7 mouse cellular contexts compared by ENCODE assay signal in the genomic region with DNA sequence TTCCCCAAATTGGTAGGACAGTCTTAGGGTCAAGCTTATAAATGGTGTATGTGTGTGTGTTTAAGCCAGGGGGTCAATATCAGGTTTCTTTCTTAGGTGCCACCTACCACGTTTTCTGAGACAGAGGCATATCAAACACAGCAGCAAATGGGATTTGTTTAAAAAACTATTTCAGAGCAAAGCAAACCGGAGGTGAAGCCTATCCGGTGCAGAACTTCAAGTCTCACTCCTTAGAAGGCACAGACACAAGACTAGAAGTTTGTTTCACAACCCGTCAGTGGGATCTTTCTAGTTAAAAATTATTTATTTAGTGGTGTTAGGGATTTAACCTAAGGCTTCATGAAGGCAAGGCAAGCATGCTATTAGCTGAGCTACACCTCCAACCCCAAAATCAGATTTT. TPM values are rescaled to one million over a fixed set of nuclear protein-coding genes. Genes with fewer than 3 reads are reported as not detected.
A peak's percentile ranks its signal among the peaks of the same experiment; 100 is the strongest.
DNase-seq lines count a peak whose midpoint lies in the region; ATAC-seq and TF ChIP-seq lines count a peak whose summit lies in the region.

No protein-coding gene starts in this region.

- H3K4me1 ChIP-seq in lung, postnatal 0 days (ENCODE audit: insufficient read depth, low read depth, low read length) = no peaks in the 10 kb centered on the region
- H3K4me1 ChIP-seq in forebrain, embryonic 10.5 days = peaks cover 22% of the 10 kb centered on the region
- H3K4me1 ChIP-seq in limb, embryonic 12.5 days (replicated peaks) = no peaks in the 10 kb centered on the region; the same call in 1 of the 2 replicates
- H3K4me1 ChIP-seq in stomach, embryonic 14.5 days (ENCODE audit: control insufficient read depth, insufficient read depth, low read length) = 0 out of 2 replicates have a peak, but pooled peaks cover 3% of the 10 kb centered on the region

- peak overlapping the region; percentile 74 for H3K4me2 ChIP-seq in lung, postnatal 0 days (replicated peaks; ENCODE audit: low read depth, low read length)
- H3K4me2 ChIP-seq in limb, embryonic 12.5 days = peak overlapping the region; percentile 82
- peak overlapping the region; percentile 49 for H3K4me2 ChIP-seq in stomach, embryonic 14.5 days (replicated peaks; ENCODE audit: low read depth, low read length)

- H3K27ac ChIP-seq in lung, postnatal 0 days (ENCODE audit: low read length) = peak overlapping the region; percentile 96
- peak overlapping the region; percentile 95 for H3K27ac ChIP-seq in forebrain, embryonic 10.5 days
- H3K27ac ChIP-seq in limb, embryonic 12.5 days = peak overlapping the region; percentile 97
- peak overlapping the region; percentile 95 for H3K27ac ChIP-seq in stomach, embryonic 14.5 days (ENCODE audit: low read length)

- H3K9ac ChIP-seq in lung, postnatal 0 days (replicated peaks; ENCODE audit: low read depth) = peak overlapping the region; percentile 86
- H3K9ac ChIP-seq in limb, embryonic 12.5 days (replicated peaks) = peak overlapping the region; percentile 88
- H3K9ac ChIP-seq in stomach, embryonic 14.5 days (replicated peaks; ENCODE audit: low read depth, low read length) = peak overlapping the region; percentile 90

- H3K9me3 ChIP-seq in lung, postnatal 0 days (ENCODE audit: low read length) = no peaks in the 10 kb centered on the region
- H3K9me3 ChIP-seq in forebrain, embryonic 10.5 days = no peaks in the 10 kb centered on the region
- no peaks in the 10 kb centered on the region for H3K9me3 ChIP-seq in limb, embryonic 12.5 days
- no peaks in the 10 kb centered on the region for H3K9me3 ChIP-seq in stomach, embryonic 14.5 days (ENCODE audit: control insufficient read depth, low read depth, low read length)

- peaks cover 3% of the 10 kb centered on the region; the same call in 1 of the 2 replicates for H3K36me3 ChIP-seq in lung, postnatal 0 days (ENCODE audit: insufficient read depth, low read length)
- H3K36me3 ChIP-seq in forebrain, embryonic 10.5 days (replicated peaks) = peaks cover 25% of the 10 kb centered on the region
- H3K36me3 ChIP-seq in limb, embryonic 12.5 days = peaks cover 10% of the 10 kb centered on the region; the same call in 1 of the 2 replicates
- H3K36me3 ChIP-seq in stomach, embryonic 14.5 days (ENCODE audit: control insufficient read depth, insufficient read depth, low read length) = peaks cover 7% of the 10 kb centered on the region

- peak; percentile 25 for DNase-seq in lung, postnatal 0 days (ENCODE audit: low spot score)
- no peak for DNase-seq in lung, postnatal 4 days
- no peak for DNase-seq in forebrain, embryonic 10.5 days (ENCODE audit: extremely low spot score, low spot score)
- DNase-seq in left cerebral cortex, adult 18-20 months (ENCODE audit: low spot score in 2 of 2) = no peak
- no peak for DNase-seq in kidney, postnatal 36 days

- H3K27me3 ChIP-seq in lung, postnatal 0 days (replicated peaks; ENCODE audit: insufficient read depth, low read length) = no peaks in the 10 kb centered on the region
- H3K27me3 ChIP-seq in forebrain, embryonic 10.5 days (ENCODE audit: poor library complexity, severe bottlenecking) = no peaks in the 10 kb centered on the region
- no peaks in the 10 kb centered on the region for H3K27me3 ChIP-seq in limb, embryonic 12.5 days
- H3K27me3 ChIP-seq in stomach, embryonic 14.5 days (ENCODE audit: control insufficient read depth, insufficient read depth, low read length) = no peaks in the 10 kb centered on the region

- no peak for TF ChIP-seq EP300 in lung, postnatal 0 days (IDR thresholded peaks at IDR 0.05)

- TF ChIP-seq CTCF in lung, postnatal 0 days (IDR thresholded peaks at IDR 0.05) = no peak

- peak overlapping the region; percentile 87 for H3K4me3 ChIP-seq in lung, postnatal 0 days (ENCODE audit: low read depth, low read length)
- H3K4me3 ChIP-seq in forebrain, embryonic 10.5 days = peak overlapping the region; percentile 86
- peak overlapping the region; percentile 94 for H3K4me3 ChIP-seq in limb, embryonic 12.5 days (replicated peaks)
- H3K4me3 ChIP-seq in stomach, embryonic 14.5 days (ENCODE audit: low read depth, low read length) = peak overlapping the region; percentile 81

- 8% methylated on average over 4 of the region's 4 CpGs for WGBS in lung, postnatal 0 days
- WGBS in forebrain, embryonic 10.5 days = 25% methylated on average over 4 of the region's 4 CpGs
- WGBS in limb, embryonic 12.5 days = 21% methylated on average over 4 of the region's 4 CpGs
- WGBS in stomach, embryonic 14.5 days = 7% methylated on average over 4 of the region's 4 CpGs

- no peak for ATAC-seq in lung, postnatal 0 days
- ATAC-seq in limb, embryonic 12.5 days (ENCODE audit: insufficient number of reproducible peaks, insufficient read depth, low FRiP score, low TSS enrichment, low read depth) = no peak
- ATAC-seq in stomach, embryonic 14.5 days (ENCODE audit: insufficient number of reproducible peaks, insufficient read depth, low FRiP score, low read depth) = no peak

RNA-seq across cellular contexts. Expression of gene Rps27l, which starts 0.7 kb away (rescaled TPM):
- 572 and 579 TPM in 2 replicates for polyA plus RNA-seq in lung, postnatal 0 days (2015; fragmentation: Nextera tagmentation; extraction: Ambion mirVana)
- polyA plus RNA-seq in forebrain, embryonic 10.5 days (2016; fragmentation: Nextera tagmentation; extraction: Ambion mirVana) = 818 and 845 TPM in 2 replicates
- polyA plus RNA-seq in limb, embryonic 12.5 days (2016; fragmentation: Nextera tagmentation; extraction: Ambion mirVana) = 723 and 758 TPM in 2 replicates
- 688 and 708 TPM in 2 replicates for polyA plus RNA-seq in stomach, embryonic 14.5 days (2014; fragmentation: Nextera tagmentation; extraction: Ambion mirVana)
- total RNA-seq in left cerebral cortex, adult 18-20 months (2021) = 10 to 100 TPM; 34.6 to 37.2 TPM

RNA-seq across cellular contexts. Expression of gene Rab8b, which starts 25.7 kb away (rescaled TPM):
- polyA plus RNA-seq in lung, postnatal 0 days (2015; fragmentation: Nextera tagmentation; extraction: Ambion mirVana) = 15.6 and 20.4 TPM in 2 replicates
- polyA plus RNA-seq in forebrain, embryonic 10.5 days (2016; fragmentation: Nextera tagmentation; extraction: Ambion mirVana) = 33.4 and 34.0 TPM in 2 replicates
- polyA plus RNA-seq in limb, embryonic 12.5 days (2016; fragmentation: Nextera tagmentation; extraction: Ambion mirVana) = 16.9 and 17.8 TPM in 2 replicates
- 25.3 and 28.4 TPM in 2 replicates for polyA plus RNA-seq in stomach, embryonic 14.5 days (2014; fragmentation: Nextera tagmentation; extraction: Ambion mirVana)
- total RNA-seq in left cerebral cortex, adult 18-20 months (2021) = 10 to 100 TPM; 34.6 to 38.7 TPM

RNA-seq across cellular contexts. Expression of gene Lactb, which starts 30.1 kb away (rescaled TPM):
- 13.8 and 15.4 TPM in 2 replicates for polyA plus RNA-seq in lung, postnatal 0 days (2015; fragmentation: Nextera tagmentation; extraction: Ambion mirVana)
- 9.2 and 9.6 TPM in 2 replicates for polyA plus RNA-seq in forebrain, embryonic 10.5 days (2016; fragmentation: Nextera tagmentation; extraction: Ambion mirVana)
- polyA plus RNA-seq in limb, embryonic 12.5 days (2016; fragmentation: Nextera tagmentation; extraction: Ambion mirVana) = 7.4 and 8.2 TPM in 2 replicates
- polyA plus RNA-seq in stomach, embryonic 14.5 days (2014; fragmentation: Nextera tagmentation; extraction: Ambion mirVana) = 11.7 and 12.4 TPM in 2 replicates
- total RNA-seq in left cerebral cortex, adult 18-20 months (2021) = 10 to 100 TPM; 17.1 to 18.1 TPM
